Mouse (Mus musculus): ENCODE data around the gene Flvcr1. TPM values are rescaled to one million over a fixed set of nuclear protein-coding genes. Genes with fewer than 3 reads are reported as not detected.
"Not testable (repeated sequence)": the region's sequence is repeated elsewhere in the genome, so short reads cannot be mapped to it uniquely, and the experiment has no call there.

The Flvcr1 gene
- polyA plus RNA-seq, 1 experiment from 2014 or later, result 8.5 TPM

- Histone ChIP-seq H3K9ac (ENCODE audit: low read depth, low read length) (no peak overlapping the region), H3K4me3 (ENCODE audit: low read length) (no peak overlapping the region), H3K4me2 (replicated peaks; ENCODE audit: low read depth, low read length) (no peak overlapping the region), H3K4me1 (ENCODE audit: control insufficient read depth, insufficient read depth, low read length) (peaks cover 9% of the 10 kb centered on the region; the same call in 1 of the 2 replicates), H3K27me3 (ENCODE audit: control insufficient read depth, insufficient read depth, low read length) (0 out of 2 replicates have a peak, but pooled peaks cover 3% of the 10 kb centered on the region), H3K27ac (ENCODE audit: low read depth, low read length) (no peak overlapping the region), H3K9me3 (ENCODE audit: control insufficient read depth, low read length) (no peaks in the 10 kb centered on the region), H3K36me3 (ENCODE audit: control insufficient read depth, insufficient read depth, low read length) (no peaks in the 10 kb centered on the region)
- no peak for ATAC-seq (ENCODE audit: low FRiP score, low TSS enrichment)
- 62% methylated on average over 10 of the region's 10 CpGs for WGBS
Observed at GRCm38 (mm10) chr1:191030182-191030581, 4.2 kb upstream of the Flvcr1 start.

GRCm38 (mm10) chr1:191025016-191026012 is 644 bp downstream of the Flvcr1 start:
- H3K4me2 ChIP-seq (replicated peaks; ENCODE audit: low read depth, low read length), result peak overlapping the region; percentile 96
- H3K4me3 ChIP-seq (ENCODE audit: low read length), result peak overlapping the region; percentile 80
- WGBS, result 3% methylated on average over 68 of the region's 69 CpGs
- no peaks in the 10 kb centered on the region for H3K9me3 ChIP-seq (ENCODE audit: control insufficient read depth, low read length)
- peaks cover 14% of the 10 kb centered on the region; the same call in 1 of the 2 replicates for H3K4me1 ChIP-seq (ENCODE audit: control insufficient read depth, insufficient read depth, low read length)
- 0 out of 2 replicates have a peak, but pooled peaks cover 3% of the 10 kb centered on the region for H3K27me3 ChIP-seq (ENCODE audit: control insufficient read depth, insufficient read depth, low read length)
- no peak; the same call in none of the 2 replicates for ATAC-seq (ENCODE audit: low FRiP score, low TSS enrichment)
- no peaks in the 10 kb centered on the region for H3K36me3 ChIP-seq (ENCODE audit: control insufficient read depth, insufficient read depth, low read length)
- peak overlapping the region; percentile 82 for H3K9ac ChIP-seq (ENCODE audit: low read depth, low read length)
- H3K27ac ChIP-seq (ENCODE audit: low read depth, low read length), result peak overlapping the region; percentile 52

- not testable (repeated sequence) for H3K4me3 ChIP-seq (ENCODE audit: low read length); H3K9ac ChIP-seq (ENCODE audit: low read depth, low read length); H3K36me3 ChIP-seq (ENCODE audit: control insufficient read depth, insufficient read depth, low read length); H3K4me2 ChIP-seq (replicated peaks; ENCODE audit: low read depth, low read length); H3K27me3 ChIP-seq (ENCODE audit: control insufficient read depth, insufficient read depth, low read length); ATAC-seq (ENCODE audit: low FRiP score, low TSS enrichment); H3K27ac ChIP-seq (ENCODE audit: low read depth, low read length); H3K9me3 ChIP-seq (ENCODE audit: control insufficient read depth, low read length)
- H3K4me1 ChIP-seq (ENCODE audit: control insufficient read depth, insufficient read depth, low read length), result peaks cover 14% of the 10 kb centered on the region; the same call in 1 of the 2 replicates
- 93% methylated on average over 5 of the region's 6 CpGs for WGBS
Observed at GRCm38 (mm10) chr1:191023806-191024205, 2.2 kb downstream of the Flvcr1 start.

- 90% methylated on average over 2 of the region's 2 CpGs for WGBS
- 0 out of 2 replicates have a peak, but pooled peaks cover 3% of the 10 kb centered on the region for H3K36me3 ChIP-seq (ENCODE audit: control insufficient read depth, insufficient read depth, low read length)
- no peak overlapping the region for H3K4me3 ChIP-seq (ENCODE audit: low read length)
- H3K27ac ChIP-seq (ENCODE audit: low read depth, low read length), result no peak overlapping the region
- 0 out of 2 replicates have a peak, but pooled peaks cover 3% of the 10 kb centered on the region for H3K27me3 ChIP-seq (ENCODE audit: control insufficient read depth, insufficient read depth, low read length)
- no peaks in the 10 kb centered on the region for H3K9me3 ChIP-seq (ENCODE audit: control insufficient read depth, low read length)
- ATAC-seq (ENCODE audit: low FRiP score, low TSS enrichment), result no peak
- H3K4me1 ChIP-seq (ENCODE audit: control insufficient read depth, insufficient read depth, low read length), result peaks cover 14% of the 10 kb centered on the region; the same call in 1 of the 2 replicates
- no peak overlapping the region for H3K9ac ChIP-seq (ENCODE audit: low read depth, low read length)
- H3K4me2 ChIP-seq (replicated peaks; ENCODE audit: low read depth, low read length), result no peak overlapping the region
Observed at GRCm38 (mm10) chr1:191023140-191023539, 2.8 kb downstream of the Flvcr1 start.

GRCm38 (mm10) chr1:191021016-191021415 is 4.9 kb downstream of the Flvcr1 start:
- H3K4me1 ChIP-seq (ENCODE audit: control insufficient read depth, insufficient read depth, low read length), result peaks cover 7% of the 10 kb centered on the region; the same call in 1 of the 2 replicates
- H3K36me3 ChIP-seq (ENCODE audit: control insufficient read depth, insufficient read depth, low read length), result 0 out of 2 replicates have a peak, but pooled peaks cover 3% of the 10 kb centered on the region
- no peaks in the 10 kb centered on the region for H3K9me3 ChIP-seq (ENCODE audit: control insufficient read depth, low read length)
- H3K4me3 ChIP-seq (ENCODE audit: low read length), result no peak overlapping the region
- ATAC-seq (ENCODE audit: low FRiP score, low TSS enrichment), result no peak
- no peak overlapping the region for H3K9ac ChIP-seq (ENCODE audit: low read depth, low read length)
- H3K4me2 ChIP-seq (replicated peaks; ENCODE audit: low read depth, low read length), result no peak overlapping the region
- no peaks in the 10 kb centered on the region for H3K27me3 ChIP-seq (ENCODE audit: control insufficient read depth, insufficient read depth, low read length)
- 79% methylated on average over 7 of the region's 7 CpGs for WGBS
- no peak overlapping the region for H3K27ac ChIP-seq (ENCODE audit: low read depth, low read length)

GRCm38 (mm10) chr1:191020217-191020924 is 5.6 kb downstream of the Flvcr1 start:
- Histone ChIP-seq H3K36me3 (ENCODE audit: control insufficient read depth, insufficient read depth, low read length) (0 out of 2 replicates have a peak, but pooled peaks cover 3% of the 10 kb centered on the region), H3K9me3 (ENCODE audit: control insufficient read depth, low read length) (no peaks in the 10 kb centered on the region), H3K27me3 (ENCODE audit: control insufficient read depth, insufficient read depth, low read length) (no peaks in the 10 kb centered on the region), H3K4me3 (ENCODE audit: low read length) (no peak overlapping the region), H3K4me2 (replicated peaks; ENCODE audit: low read depth, low read length) (no peak overlapping the region), H3K27ac (ENCODE audit: low read depth, low read length) (no peak overlapping the region), H3K9ac (ENCODE audit: low read depth, low read length) (no peak overlapping the region), H3K4me1 (ENCODE audit: control insufficient read depth, insufficient read depth, low read length) (peaks cover 7% of the 10 kb centered on the region; the same call in 1 of the 2 replicates)
- 86% methylated on average over 3 of the region's 3 CpGs for WGBS
- ATAC-seq (ENCODE audit: low FRiP score, low TSS enrichment), result no peak

GRCm38 (mm10) chr1:191019803-191020202 is 6.2 kb downstream of the Flvcr1 start:
- peaks cover 3% of the 10 kb centered on the region; the same call in 1 of the 2 replicates for H3K36me3 ChIP-seq (ENCODE audit: control insufficient read depth, insufficient read depth, low read length)
- peaks cover 2% of the 10 kb centered on the region; the same call in 1 of the 2 replicates for H3K4me1 ChIP-seq (ENCODE audit: control insufficient read depth, insufficient read depth, low read length)
- H3K27me3 ChIP-seq (ENCODE audit: control insufficient read depth, insufficient read depth, low read length), result no peaks in the 10 kb centered on the region
- WGBS, result 94% methylated on average over 5 of the region's 5 CpGs
- no peak overlapping the region for H3K9ac ChIP-seq (ENCODE audit: low read depth, low read length)
- H3K27ac ChIP-seq (ENCODE audit: low read depth, low read length), result no peak overlapping the region
- H3K4me3 ChIP-seq (ENCODE audit: low read length), result no peak overlapping the region
- ATAC-seq (ENCODE audit: low FRiP score, low TSS enrichment), result no peak
- no peak overlapping the region for H3K4me2 ChIP-seq (replicated peaks; ENCODE audit: low read depth, low read length)
- no peaks in the 10 kb centered on the region for H3K9me3 ChIP-seq (ENCODE audit: control insufficient read depth, low read length)

- Histone ChIP-seq H3K4me2 (replicated peaks; ENCODE audit: low read depth, low read length) (no peak overlapping the region), H3K27me3 (ENCODE audit: control insufficient read depth, insufficient read depth, low read length) (no peaks in the 10 kb centered on the region), H3K36me3 (ENCODE audit: control insufficient read depth, insufficient read depth, low read length) (peaks cover 10% of the 10 kb centered on the region; the same call in 1 of the 2 replicates), H3K4me1 (ENCODE audit: control insufficient read depth, insufficient read depth, low read length) (no peaks in the 10 kb centered on the region), H3K9me3 (ENCODE audit: control insufficient read depth, low read length) (no peaks in the 10 kb centered on the region), H3K9ac (ENCODE audit: low read depth, low read length) (no peak overlapping the region), H3K27ac (ENCODE audit: low read depth, low read length) (no peak overlapping the region), H3K4me3 (ENCODE audit: low read length) (no peak overlapping the region)
- 92% methylated on average over 3 of the region's 3 CpGs for whole genome bisulfite sequencing
- ATAC-seq (ENCODE audit: low FRiP score, low TSS enrichment), result no peak
Observed at GRCm38 (mm10) chr1:191014271-191014670, 11.7 kb downstream of the Flvcr1 start.
